Mouse (Mus musculus) gonadal fat pad, adult 2 months (tissue): ENCODE measurements around the gene Fto. TPM values are rescaled to one million over a fixed set of nuclear protein-coding genes. Genes with fewer than 3 reads are reported as not detected.

ENCODE experiments used
- DNase-seq: peaks from one replicate; pipeline ENCODE4 v3.0.0-alpha.2; 2012; ENCODE audit warnings: low read depth
- polyA plus RNA-seq: library from polyadenylated mRNA; depleted of rRNA; stranded (reverse); fragments of >200 nt; gene quantifications from 2 replicates; pipeline ENCODE4 v1.2.3, GENCODE M21; 2012

Fto gene
- polyA plus RNA-seq, 1 experiment, result 37.7 TPM

GRCm38 (mm10) chr8:91561241-91561640, 247.9 kb downstream of the Fto start:
- DNase-seq, result no peak

GRCm38 (mm10) chr8:91562600-91562999, 249.3 kb downstream of the Fto start:
- no peak for DNase-seq

- no peak for DNase-seq
Measured at GRCm38 (mm10) chr8:91563326-91563725, 250.0 kb downstream of the Fto start.

GRCm38 (mm10) chr8:91565869-91566502, 252.7 kb downstream of the Fto start:
- peak; percentile 80 for DNase-seq

GRCm38 (mm10) chr8:91566503-91566869, 253.2 kb downstream of the Fto start:
- no peak for DNase-seq

- DNase-seq, result no peak
Measured at GRCm38 (mm10) chr8:91569874-91570273, 256.5 kb downstream of the Fto start.

GRCm38 (mm10) chr8:91570809-91571208, 257.5 kb downstream of the Fto start:
- DNase-seq, result no peak

GRCm38 (mm10) chr8:91571978-91572377, 258.7 kb downstream of the Fto start:
- no peak for DNase-seq

- no peak for DNase-seq
Measured at GRCm38 (mm10) chr8:91572630-91573029, 259.3 kb downstream of the Fto start.

- DNase-seq, result no peak
Measured at GRCm38 (mm10) chr8:91575576-91575975, 262.3 kb downstream of the Fto start.

GRCm38 (mm10) chr8:91576086-91576917, 263.0 kb downstream of the Fto start:
- DNase-seq, result no peak

GRCm38 (mm10) chr8:91576918-91577241, 263.6 kb downstream of the Fto start:
- DNase-seq, result no peak

GRCm38 (mm10) chr8:91577605-91578004, 264.3 kb downstream of the Fto start:
- no peak for DNase-seq

- DNase-seq, result no peak
Measured at GRCm38 (mm10) chr8:91584620-91585415, 271.5 kb downstream of the Fto start.

GRCm38 (mm10) chr8:91592436-91593105, 279.2 kb downstream of the Fto start:
- no peak for DNase-seq

- DNase-seq, result no peak
Measured at GRCm38 (mm10) chr8:91593202-91593781, 280.0 kb downstream of the Fto start.

- no peak for DNase-seq
Measured at GRCm38 (mm10) chr8:91599349-91599837, 286.1 kb downstream of the Fto start.

- no peak for DNase-seq
Measured at GRCm38 (mm10) chr8:91603751-91604150, 290.4 kb downstream of the Fto start.

- no peak for DNase-seq
Measured at GRCm38 (mm10) chr8:91605901-91606300, 292.6 kb downstream of the Fto start.

- DNase-seq, result no peak
Measured at GRCm38 (mm10) chr8:91607091-91607490, 293.8 kb downstream of the Fto start.

GRCm38 (mm10) chr8:91611191-91611590, 297.9 kb downstream of the Fto start:
- no peak for DNase-seq
